Mouse (Mus musculus) left cerebral cortex, adult 2 months (tissue): Measurements from ENCODE around the gene Chrm4. TPM values are rescaled to one million over a fixed set of nuclear protein-coding genes. Genes with fewer than 3 reads are reported as not detected.

Experiments
- DNase-seq, 2 experiments: peaks; one replicate each; pipeline ENCODE4 v3.0.0; 2021 to 2022; ENCODE audit warnings: low spot score in 2 of 2, mixed read lengths in 1 of 2; ENCODE audit errors: extremely low spot score in 1 of 2
- H3K27ac ChIP-seq: fragments of 200-600 bp; 2 replicates; pipeline ENCODE4 v1.8.1; 2022
- H3K4me3 ChIP-seq: fragments of 200-600 bp; 2 replicates; pipeline ENCODE4 v1.8.1; 2022
- CTCF ChIP-seq: fragments of 200-600 bp; IDR thresholded peaks from 2 replicates; pipeline ENCODE4 v1.8.1; 2022; ENCODE audit warnings: antibody characterized with exemption, mild to moderate bottlenecking, moderate library complexity
- intact Hi-C: fragments of 180-260 bp; cut with DNase I; formaldehyde crosslinking; loops from one replicate; pipeline ENCODE4 v1.15.1; 2025
- total RNA-seq, 2 experiments: library from RNA; stranded (reverse); gene quantifications; 2 replicates each; pipeline ENCODE4 v1.2.3; 2021

Chrm4 gene
- total RNA-seq, 2 experiments from 2014 or later = 47.9 to 59.9 TPM

DNA sequence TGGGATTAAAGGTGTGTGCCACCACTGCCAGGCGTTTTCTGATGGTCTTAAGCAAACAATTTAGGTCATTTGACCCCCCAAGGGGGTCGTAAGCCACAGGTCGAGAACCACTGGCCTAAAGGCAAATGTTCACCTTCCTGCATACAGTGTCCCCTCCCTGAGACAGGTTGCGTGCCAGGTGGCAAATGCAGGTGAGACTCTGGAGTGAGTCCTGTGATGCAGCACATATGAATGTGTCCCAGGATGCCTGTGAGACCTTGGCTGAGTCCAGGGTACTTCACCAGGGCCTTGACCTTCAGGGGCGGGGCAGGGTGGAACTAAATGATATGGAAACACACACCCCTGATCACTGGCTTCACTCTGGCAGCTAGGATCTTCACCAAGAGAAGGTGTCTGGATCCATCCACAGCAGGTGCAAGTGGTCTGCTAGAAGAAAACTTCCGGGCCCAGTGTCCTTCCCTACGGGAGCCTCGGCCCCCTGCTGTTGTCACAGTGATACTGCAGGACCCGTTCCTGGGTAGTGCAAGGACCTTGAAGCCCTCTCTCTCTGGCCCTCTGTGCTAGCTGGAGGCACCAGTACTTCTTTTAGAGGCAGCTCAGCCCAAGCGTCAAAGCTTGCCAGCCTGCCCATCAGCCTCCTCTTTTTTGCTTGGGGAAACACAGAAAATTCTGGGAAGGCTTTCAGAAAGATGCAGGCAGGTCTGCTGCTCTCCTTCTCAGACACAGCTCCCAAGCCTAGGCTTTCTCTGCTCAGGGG, 31.8 kb downstream of the Chrm4 start:
- peak; percentile 79 for TF ChIP-seq CTCF
- Histone ChIP-seq H3K4me3 (peak overlapping the region; percentile 4; the same call in 1 of the 2 replicates), H3K27ac (peak overlapping the region; percentile 89)
- DNase-seq = peak in 1 of 2 experiments; percentile 62
- intact Hi-C loops = no loop called here

DNA sequence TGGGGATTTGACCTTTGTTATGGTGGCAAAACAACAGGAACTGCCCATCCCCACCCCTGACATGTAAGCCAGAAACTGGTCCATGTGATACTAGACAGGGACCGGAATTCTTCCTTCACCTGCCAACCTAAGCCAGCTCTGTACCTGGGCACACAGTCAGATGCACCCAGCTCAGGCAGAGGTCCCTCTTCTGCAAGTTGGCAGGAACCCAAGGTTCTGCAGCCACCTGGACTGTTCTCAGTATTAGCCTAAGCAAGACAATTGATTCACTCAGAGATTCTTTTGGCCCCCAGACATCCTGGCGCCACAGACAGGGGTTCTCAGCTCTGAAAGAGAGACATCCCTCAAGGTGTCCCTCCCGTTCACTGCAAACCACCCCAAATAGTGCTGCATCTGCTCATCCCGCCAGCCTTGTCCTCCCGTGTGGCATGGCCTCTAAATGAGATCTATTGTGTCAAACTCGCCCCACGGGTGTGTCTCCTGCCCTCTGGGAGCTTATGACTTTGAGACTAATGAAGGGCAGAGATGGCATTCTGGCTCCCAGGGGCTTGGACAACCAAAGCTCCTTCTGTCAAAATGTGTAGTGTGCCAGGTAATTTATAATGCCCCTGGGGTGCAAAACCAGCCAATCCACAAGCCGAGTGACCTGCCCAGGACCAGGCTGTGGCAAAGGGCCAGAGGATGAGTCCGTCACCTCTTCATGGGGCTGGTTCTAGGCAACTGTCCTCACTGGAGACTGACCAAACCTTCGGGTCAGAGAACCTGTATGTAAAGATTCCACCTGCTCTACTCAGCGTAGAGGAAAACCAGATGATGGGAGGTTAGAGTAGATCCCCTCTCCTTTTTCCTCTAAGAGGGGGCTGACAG, 32.7 kb downstream of the Chrm4 start:
- intact Hi-C loops = no loop called here
- peak overlapping the region; percentile 26 for H3K4me3 ChIP-seq
- no peak for DNase-seq
- peak overlapping the region; percentile 89 for H3K27ac ChIP-seq
- TF ChIP-seq CTCF = no peak

DNA sequence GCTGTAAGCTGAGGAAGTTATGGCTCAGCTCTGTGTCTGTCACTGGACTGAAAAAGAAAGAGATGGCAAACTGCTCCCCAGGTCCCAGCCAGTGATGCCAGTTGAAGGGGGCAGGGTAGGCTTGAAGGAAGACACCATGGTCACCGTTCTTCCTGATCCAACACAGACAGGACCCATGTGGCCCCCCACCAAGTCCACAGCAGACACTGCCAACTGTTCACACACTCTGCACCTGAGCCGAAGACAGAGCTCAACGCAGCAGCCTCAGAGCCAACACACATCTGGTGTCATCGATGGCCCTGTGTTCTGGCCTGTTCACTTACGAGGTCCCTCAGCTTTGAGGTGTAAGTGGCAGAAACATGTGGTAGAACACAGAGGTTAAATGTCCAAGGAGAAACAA, 33.4 kb downstream of the Chrm4 start:
- no peak for TF ChIP-seq CTCF

DNA sequence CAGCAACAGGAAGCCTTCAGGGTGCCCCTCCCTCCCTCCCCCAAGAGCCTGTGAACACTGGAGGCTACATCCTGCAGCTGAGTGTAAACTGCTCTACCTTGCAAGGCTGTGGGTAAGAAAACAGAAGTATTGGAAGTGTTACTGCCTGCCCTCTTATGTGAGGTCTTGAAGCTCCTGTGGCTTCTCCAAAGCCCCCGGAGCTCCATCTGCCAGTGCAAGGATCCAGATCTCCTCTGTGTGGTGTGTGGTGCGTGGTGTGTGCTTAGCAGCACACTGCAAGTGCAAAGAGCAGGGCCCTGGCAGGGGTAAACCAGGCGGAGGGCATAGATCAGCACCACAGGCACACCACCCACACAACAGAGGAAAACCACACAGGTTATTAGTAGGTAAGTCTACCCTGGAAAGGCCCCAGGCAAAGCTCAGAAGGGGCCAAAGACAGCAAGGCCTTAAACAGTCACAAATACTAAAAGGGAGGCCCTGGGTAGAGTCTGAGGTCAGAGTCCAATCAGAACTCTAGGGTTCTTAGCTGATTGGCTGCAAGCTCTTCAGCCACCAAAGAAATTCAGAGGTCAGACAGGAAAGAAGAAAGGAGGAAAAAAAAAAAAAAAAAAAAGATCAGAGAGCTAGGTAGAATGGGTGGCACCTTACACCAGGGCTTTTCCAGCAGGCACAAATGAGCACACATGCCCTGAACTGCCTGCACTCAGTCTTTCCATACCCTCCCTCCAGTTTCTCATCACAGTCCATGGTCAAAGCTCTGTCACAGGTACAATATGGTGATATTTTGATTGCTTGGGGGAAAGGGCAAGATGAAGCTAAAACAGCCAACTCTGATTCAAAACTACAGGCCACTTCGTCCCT, 35.1 kb downstream of the Chrm4 start:
- no peak for TF ChIP-seq CTCF
- intact Hi-C loops = loop anchor here (2.0 kb wide), 1 partner anchor 17 kb away; the partner anchor contains the start of gene Gm9821
- no peak for DNase-seq
- peak overlapping the region; percentile 84 for H3K4me3 ChIP-seq
- peak overlapping the region; percentile 86 for H3K27ac ChIP-seq

More for the DNA sequence above, 33.4 kb downstream of the Chrm4 start:
- peak overlapping the region; percentile 19 for H3K4me3 ChIP-seq
- peak overlapping the region; percentile 89 for H3K27ac ChIP-seq
- intact Hi-C loops = no loop called here
- no peak for DNase-seq

DNA sequence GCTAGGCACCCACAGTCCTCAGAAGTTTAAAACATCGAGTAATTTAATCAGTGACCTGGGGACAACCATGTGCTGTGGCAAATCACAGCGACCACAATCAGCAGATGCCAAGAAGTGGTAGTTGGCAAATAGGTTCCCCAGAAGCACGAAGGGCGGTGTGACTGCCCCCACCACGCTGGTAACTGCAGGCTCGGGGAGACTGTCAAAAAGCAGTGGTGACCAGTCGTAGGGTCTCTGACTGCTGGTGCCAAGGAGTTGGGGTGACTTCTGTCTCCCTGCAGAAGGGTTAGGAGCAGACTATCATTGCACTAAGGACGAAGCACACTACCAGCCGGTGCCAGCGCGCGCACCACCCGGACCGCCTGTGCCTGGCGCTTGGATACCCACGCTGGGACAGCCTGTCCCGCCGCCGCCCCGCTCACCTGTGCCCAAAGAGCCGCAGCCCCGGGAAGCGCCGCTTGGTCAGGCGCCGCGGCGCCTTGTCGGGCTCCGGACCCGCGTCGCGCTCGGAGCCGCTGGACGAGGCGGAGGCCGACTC, 35.9 kb downstream of the Chrm4 start:
- TF ChIP-seq CTCF = no peak
- no peak for DNase-seq
- Histone ChIP-seq H3K27ac (peak overlapping the region; percentile 86), H3K4me3 (peak overlapping the region; percentile 84)
- intact Hi-C loops = loop anchor here (2.0 kb wide), 1 partner anchor 18 kb away; the partner anchor contains the start of gene Gm9821

DNA sequence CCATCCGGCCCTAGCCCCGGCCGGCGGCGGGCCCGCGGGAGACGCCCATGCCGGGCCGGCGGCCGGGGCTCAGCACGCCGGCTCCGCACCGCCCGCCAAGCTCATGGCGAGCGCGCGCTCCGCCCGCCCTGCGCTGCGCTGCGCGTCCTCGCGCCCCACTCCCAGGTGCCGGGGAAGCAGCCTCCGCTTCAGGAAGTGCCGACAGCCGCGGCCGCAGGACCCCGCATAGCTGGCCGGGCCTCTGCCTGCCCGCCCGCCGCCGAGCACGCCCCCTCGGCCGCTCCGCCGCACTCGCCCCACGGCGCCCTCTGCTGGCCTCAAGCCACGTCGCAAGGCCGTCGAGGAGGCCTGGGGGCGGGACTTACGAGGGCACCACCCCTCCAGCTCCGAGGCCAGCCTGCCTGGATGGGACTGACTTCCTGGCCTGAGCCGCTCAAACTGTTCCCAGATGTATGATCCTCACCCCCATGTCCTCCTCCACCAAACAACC, 36.4 kb downstream of the Chrm4 start:
- TF ChIP-seq CTCF = peak; percentile 90
- intact Hi-C loops = loop anchor here (2.0 kb wide), 1 partner anchor 19 kb away; the partner anchor contains the start of gene Gm9821

DNA sequence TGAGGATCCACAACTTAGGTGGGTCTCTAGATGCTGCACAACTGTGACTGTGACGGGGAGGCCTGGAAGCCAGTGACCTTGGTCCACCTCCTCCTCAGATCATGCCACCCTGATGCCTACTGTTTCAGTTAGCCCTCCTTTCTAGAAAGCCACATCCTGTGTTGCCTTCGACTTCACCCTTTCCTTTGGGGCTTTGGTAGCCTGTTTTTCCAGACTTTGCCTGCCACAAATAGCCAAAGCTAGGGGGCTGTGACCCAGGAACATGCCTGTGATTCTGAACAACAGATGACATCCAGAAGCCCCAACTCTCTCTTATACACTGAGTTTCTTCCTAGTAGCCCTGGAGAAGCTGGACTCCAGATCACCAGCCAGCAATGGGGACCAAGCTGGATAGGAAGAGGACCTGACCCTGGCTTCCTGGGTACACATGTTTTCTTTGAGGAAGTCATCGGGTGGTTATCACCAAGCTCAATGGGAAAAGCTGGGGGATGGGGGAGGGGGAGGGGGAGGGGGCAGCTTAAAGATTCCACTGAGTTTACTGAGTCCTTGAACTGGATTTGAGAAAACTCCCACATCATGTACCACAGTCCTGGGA, 37.7 kb downstream of the Chrm4 start:
- Histone ChIP-seq H3K4me3 (no peak overlapping the region), H3K27ac (peak overlapping the region; percentile 9; the same call in 1 of the 2 replicates)
- DNase-seq = no peak
- intact Hi-C loops = no loop called here
- TF ChIP-seq CTCF = no peak

More for the DNA sequence above, 36.4 kb downstream of the Chrm4 start:
- Histone ChIP-seq H3K4me3 (peak overlapping the region; percentile 84), H3K27ac (peak overlapping the region; percentile 86)
- peak; percentile 94 to 98 for DNase-seq

DNA sequence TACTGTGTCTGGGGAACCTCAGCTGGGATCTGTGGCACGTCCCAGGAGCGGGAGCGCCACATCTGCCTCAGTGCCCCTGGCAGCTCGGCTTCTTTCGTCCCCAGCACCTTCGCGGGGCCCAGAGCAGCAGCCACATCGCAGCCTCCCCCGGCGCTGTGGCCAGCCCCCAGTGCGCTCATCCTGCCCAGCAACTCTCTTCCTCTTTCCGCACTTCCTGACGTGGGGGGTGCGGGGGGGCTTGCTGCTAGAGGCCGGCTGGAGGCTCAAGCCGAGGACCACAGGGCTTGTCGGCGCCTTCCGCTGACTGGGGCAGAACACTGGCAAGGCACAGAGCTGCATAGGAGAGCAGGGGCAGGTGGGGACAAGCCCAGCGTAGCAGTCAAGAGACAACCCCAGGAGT, 38.4 kb downstream of the Chrm4 start:
- intact Hi-C loops = no loop called here
- Histone ChIP-seq H3K4me3 (0 out of 2 replicates have a peak overlapping the region, but pooled peaks have one; percentile 16), H3K27ac (peak overlapping the region; percentile 55; the same call in 1 of the 2 replicates)
- no peak for TF ChIP-seq CTCF
- no peak for DNase-seq

DNA sequence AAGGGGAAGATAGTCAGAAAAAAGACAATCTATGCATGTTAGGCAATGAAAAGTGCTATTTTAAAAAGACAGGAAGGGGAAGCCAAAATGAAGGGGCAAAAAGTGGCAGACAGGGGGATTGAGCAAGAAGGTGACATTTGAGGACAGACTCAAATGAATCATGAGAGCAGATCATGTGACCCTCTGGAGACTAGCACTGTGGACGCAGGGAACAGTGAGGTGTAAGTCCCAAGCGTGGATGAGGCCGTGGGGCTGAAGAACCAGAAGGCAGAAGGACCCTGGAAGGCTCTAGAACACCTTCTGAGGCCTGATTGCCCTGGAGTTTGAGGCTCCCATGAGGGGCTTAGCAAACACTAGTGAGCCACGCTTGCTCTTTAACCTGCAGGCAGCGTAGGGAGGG, 39.3 kb downstream of the Chrm4 start:
- Histone ChIP-seq H3K27ac (no peak overlapping the region), H3K4me3 (no peak overlapping the region)
- DNase-seq = peak in 1 of 2 experiments; percentile 6
- intact Hi-C loops = no loop called here
- TF ChIP-seq CTCF = no peak

DNA sequence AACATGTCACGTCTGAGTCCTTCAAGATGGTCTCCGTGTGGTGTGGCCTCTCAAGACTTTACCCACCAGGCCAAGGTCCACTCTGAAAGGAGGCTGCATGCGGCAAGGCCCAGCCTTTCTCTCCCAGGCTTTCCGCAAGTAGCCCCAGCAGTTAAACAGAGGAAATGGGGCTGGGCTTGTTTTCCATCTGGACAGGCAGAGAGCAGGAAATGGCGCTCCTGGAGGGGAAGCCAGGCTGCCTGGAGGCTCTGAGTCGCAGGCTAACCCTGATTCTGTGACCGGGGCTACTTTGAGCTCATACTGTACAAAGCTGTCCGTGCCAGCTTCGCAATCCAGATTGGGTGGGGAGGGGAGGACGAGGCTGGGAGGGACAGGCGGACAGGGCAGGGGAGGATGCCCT, 40.9 kb downstream of the Chrm4 start:
- TF ChIP-seq CTCF = no peak
- H3K27ac ChIP-seq = peak overlapping the region; percentile 13

More for the DNA sequence above, 40.9 kb downstream of the Chrm4 start:
- H3K4me3 ChIP-seq = no peak overlapping the region
- intact Hi-C loops = no loop called here
- no peak for DNase-seq
